In the genomic region with DNA sequence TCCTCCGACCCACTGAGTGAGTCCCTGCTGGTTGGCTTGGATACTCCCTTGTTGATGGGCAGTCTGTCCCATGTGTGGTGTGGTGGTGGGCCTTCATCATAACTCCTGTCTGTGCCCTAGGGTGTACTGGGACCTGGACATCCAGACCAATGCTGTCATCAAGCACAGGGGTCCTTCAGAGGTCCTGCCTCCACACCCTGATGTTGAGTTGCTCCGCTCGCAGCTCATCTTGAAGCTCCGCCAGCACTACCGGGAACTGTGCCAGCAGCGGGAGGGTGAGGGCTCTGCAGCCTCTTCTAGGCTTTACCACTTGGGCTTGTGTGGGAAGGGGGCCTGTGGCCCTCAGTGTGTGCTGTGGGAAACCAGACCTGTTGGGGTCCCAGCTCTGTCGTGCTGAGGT, we compare ENCODE assay signal across 8 mouse cellular contexts. TPM values are rescaled to one million over a fixed set of nuclear protein-coding genes. Genes with fewer than 3 reads are reported as not detected.
DNase-seq lines count a peak whose midpoint lies in the region; ATAC-seq lines count a peak whose summit lies in the region.

No protein-coding gene starts in this region.

- no peak overlapping the region for H3K4me3 ChIP-seq in embryonic facial prominence, embryonic 14.5 days (ENCODE audit: low read depth, low read length)
- no peak overlapping the region for H3K4me3 ChIP-seq in embryonic facial prominence, embryonic 10.5 days

- H3K27me3 ChIP-seq in embryonic facial prominence, embryonic 14.5 days (replicated peaks; ENCODE audit: control insufficient read depth, insufficient read depth, low read length) = no peaks in the 10 kb centered on the region
- no peaks in the 10 kb centered on the region for H3K27me3 ChIP-seq in embryonic facial prominence, embryonic 10.5 days (replicated peaks; ENCODE audit: low read depth, poor library complexity, severe bottlenecking)

- no peak overlapping the region for H3K4me2 ChIP-seq in embryonic facial prominence, embryonic 14.5 days (ENCODE audit: low read depth, low read length)

- ATAC-seq in embryonic facial prominence, embryonic 14.5 days (ENCODE audit: low read depth) = no peak
- ATAC-seq in erythroid progenitor cell, adult 5-6 weeks (replicated peaks; ENCODE audit: low FRiP score, poor library complexity, severe bottlenecking) = no peak

- 72% methylated on average over 7 of the region's 7 CpGs for WGBS in embryonic facial prominence, embryonic 14.5 days
- WGBS in embryonic facial prominence, embryonic 10.5 days = 93% methylated on average over 7 of the region's 7 CpGs

- peaks cover under 1% of the 10 kb centered on the region for H3K4me1 ChIP-seq in embryonic facial prominence, embryonic 14.5 days (ENCODE audit: control insufficient read depth, insufficient read depth, low read length)
- peaks cover 6% of the 10 kb centered on the region for H3K4me1 ChIP-seq in embryonic facial prominence, embryonic 10.5 days

- H3K9me3 ChIP-seq in embryonic facial prominence, embryonic 14.5 days (ENCODE audit: control insufficient read depth, low read length) = no peaks in the 10 kb centered on the region
- H3K9me3 ChIP-seq in embryonic facial prominence, embryonic 10.5 days = no peaks in the 10 kb centered on the region

- peak; percentile 71 for DNase-seq in embryonic facial prominence, embryonic 14.5 days (ENCODE audit: low spot score)
- no peak for DNase-seq in embryonic facial prominence, embryonic 10.5 days (ENCODE audit: low spot score)
- DNase-seq in 3T3-L1 (ENCODE audit: low read depth, low spot score) = peak; percentile 38
- DNase-seq in cerebellum, postnatal 25 days = peak; percentile 92 to 95
- peak; percentile 92 for DNase-seq in heart, postnatal 4 days
- peak; percentile 88 for DNase-seq in left cerebral cortex, postnatal 4 days
- DNase-seq in right cerebral cortex, postnatal 25 days = peak; percentile 77

- H3K27ac ChIP-seq in embryonic facial prominence, embryonic 14.5 days (replicated peaks; ENCODE audit: low read depth, low read length) = 0 out of 2 replicates have a peak overlapping the region, but pooled peaks have one; percentile 28
- no peak overlapping the region for H3K27ac ChIP-seq in embryonic facial prominence, embryonic 10.5 days (replicated peaks)

- H3K36me3 ChIP-seq in embryonic facial prominence, embryonic 14.5 days (ENCODE audit: control insufficient read depth, insufficient read depth, low read length) = peaks cover 79% of the 10 kb centered on the region
- peaks cover 83% of the 10 kb centered on the region for H3K36me3 ChIP-seq in embryonic facial prominence, embryonic 10.5 days (replicated peaks)

- intact Hi-C loops in left cerebral cortex, postnatal 4 days (cut with DNase I) = no loop called here

- no peak overlapping the region for H3K9ac ChIP-seq in embryonic facial prominence, embryonic 14.5 days (ENCODE audit: low read depth, low read length)

RNA-seq across cellular contexts. Expression of a gene that starts 6.7 kb away (rescaled TPM):
- 56.9 and 62.8 TPM in 2 replicates for polyA plus RNA-seq in embryonic facial prominence, embryonic 14.5 days (2014; fragmentation: Nextera tagmentation; extraction: Ambion mirVana)
- 77.2 and 81.2 TPM in 2 replicates for polyA plus RNA-seq in embryonic facial prominence, embryonic 10.5 days (2016; fragmentation: Nextera tagmentation; extraction: Ambion mirVana)
- total RNA-seq in heart, postnatal 4 days (2021) = 10 to 100 TPM; 47.0 to 48.2 TPM
- 10 to 100 TPM; 53.9 to 61.4 TPM for total RNA-seq in left cerebral cortex, postnatal 4 days (2021)
- total RNA-seq in erythroid progenitor cell, adult 5-6 weeks (2015; ENCODE audit: low replicate concordance) = 57.7 and 71.3 TPM in 2 replicates
- total RNA-seq in erythroid progenitor cell, adult 5-6 weeks (2017; ENCODE audit: low replicate concordance) = 36.3 and 42.7 TPM in 2 replicates

RNA-seq across cellular contexts. Expression of a gene that starts 25.8 kb away (rescaled TPM):
- polyA plus RNA-seq in embryonic facial prominence, embryonic 14.5 days (2014; fragmentation: Nextera tagmentation; extraction: Ambion mirVana) = 11.9 and 13.9 TPM in 2 replicates
- polyA plus RNA-seq in embryonic facial prominence, embryonic 10.5 days (2016; fragmentation: Nextera tagmentation; extraction: Ambion mirVana) = 17.4 and 18.2 TPM in 2 replicates
- 10 to 100 TPM; 14.7 to 15.8 TPM for total RNA-seq in heart, postnatal 4 days (2021)
- total RNA-seq in left cerebral cortex, postnatal 4 days (2021) = 10 to 100 TPM; 30.0 to 31.2 TPM
- 25.2 and 25.6 TPM in 2 replicates for total RNA-seq in erythroid progenitor cell, adult 5-6 weeks (2015; ENCODE audit: low replicate concordance)
- 14.9 and 16.3 TPM in 2 replicates for total RNA-seq in erythroid progenitor cell, adult 5-6 weeks (2017; ENCODE audit: low replicate concordance)

RNA-seq across cellular contexts. Expression of a gene that starts 28.3 kb away (rescaled TPM):
- 50.1 and 55.1 TPM in 2 replicates for polyA plus RNA-seq in embryonic facial prominence, embryonic 14.5 days (2014; fragmentation: Nextera tagmentation; extraction: Ambion mirVana)
- 36.7 and 40.7 TPM in 2 replicates for polyA plus RNA-seq in embryonic facial prominence, embryonic 10.5 days (2016; fragmentation: Nextera tagmentation; extraction: Ambion mirVana)
- total RNA-seq in heart, postnatal 4 days (2021) = 10 to 100 TPM; 13.2 to 20.5 TPM
- total RNA-seq in left cerebral cortex, postnatal 4 days (2021) = 10 to 100 TPM; 63.5 to 71.3 TPM
- total RNA-seq in erythroid progenitor cell, adult 5-6 weeks (2015; ENCODE audit: low replicate concordance) = 1.3 and 5.0 TPM in 2 replicates
- total RNA-seq in erythroid progenitor cell, adult 5-6 weeks (2017; ENCODE audit: low replicate concordance) = 0.23 TPM in 1 of 2 replicates, not detected in the other

RNA-seq across cellular contexts. Expression of a gene that starts 52.5 kb away (rescaled TPM):
- polyA plus RNA-seq in embryonic facial prominence, embryonic 14.5 days (2014; fragmentation: Nextera tagmentation; extraction: Ambion mirVana) = 8.3 and 9.1 TPM in 2 replicates
- polyA plus RNA-seq in embryonic facial prominence, embryonic 10.5 days (2016; fragmentation: Nextera tagmentation; extraction: Ambion mirVana) = 4.8 and 5.4 TPM in 2 replicates
- 10 to 100 TPM; 33.3 to 34.0 TPM for total RNA-seq in heart, postnatal 4 days (2021)
- total RNA-seq in left cerebral cortex, postnatal 4 days (2021) = 1 to 10 TPM; 5.1 to 5.6 TPM
- total RNA-seq in erythroid progenitor cell, adult 5-6 weeks (2015; ENCODE audit: low replicate concordance) = not detected in 2 replicates
- 1.2 TPM in 1 of 2 replicates, not detected in the other for total RNA-seq in erythroid progenitor cell, adult 5-6 weeks (2017; ENCODE audit: low replicate concordance)

RNA-seq across cellular contexts. Expression of a gene that starts 53.1 kb away (rescaled TPM):
- 140 and 154 TPM in 2 replicates for polyA plus RNA-seq in embryonic facial prominence, embryonic 14.5 days (2014; fragmentation: Nextera tagmentation; extraction: Ambion mirVana)
- 95.8 and 100 TPM in 2 replicates for polyA plus RNA-seq in embryonic facial prominence, embryonic 10.5 days (2016; fragmentation: Nextera tagmentation; extraction: Ambion mirVana)
- total RNA-seq in heart, postnatal 4 days (2021) = 100 to 1,000 TPM; 101 to 104 TPM
- 10 to 100 TPM; 56.8 to 62.2 TPM for total RNA-seq in left cerebral cortex, postnatal 4 days (2021)
- total RNA-seq in erythroid progenitor cell, adult 5-6 weeks (2015; ENCODE audit: low replicate concordance) = 34.0 and 35.3 TPM in 2 replicates
- 38.9 and 43.0 TPM in 2 replicates for total RNA-seq in erythroid progenitor cell, adult 5-6 weeks (2017; ENCODE audit: low replicate concordance)
